Mouse (Mus musculus): ENCODE results near the gene Mettl6. TPM values are rescaled to one million over a fixed set of nuclear protein-coding genes. Genes with fewer than 3 reads are reported as not detected.
"Not testable (repeated sequence)": the region's sequence is repeated elsewhere in the genome, so short reads cannot be mapped to it uniquely, and the experiment has no call there.

The Mettl6 gene
- polyA plus RNA-seq, 1 experiment, result 23.6 TPM

DNA sequence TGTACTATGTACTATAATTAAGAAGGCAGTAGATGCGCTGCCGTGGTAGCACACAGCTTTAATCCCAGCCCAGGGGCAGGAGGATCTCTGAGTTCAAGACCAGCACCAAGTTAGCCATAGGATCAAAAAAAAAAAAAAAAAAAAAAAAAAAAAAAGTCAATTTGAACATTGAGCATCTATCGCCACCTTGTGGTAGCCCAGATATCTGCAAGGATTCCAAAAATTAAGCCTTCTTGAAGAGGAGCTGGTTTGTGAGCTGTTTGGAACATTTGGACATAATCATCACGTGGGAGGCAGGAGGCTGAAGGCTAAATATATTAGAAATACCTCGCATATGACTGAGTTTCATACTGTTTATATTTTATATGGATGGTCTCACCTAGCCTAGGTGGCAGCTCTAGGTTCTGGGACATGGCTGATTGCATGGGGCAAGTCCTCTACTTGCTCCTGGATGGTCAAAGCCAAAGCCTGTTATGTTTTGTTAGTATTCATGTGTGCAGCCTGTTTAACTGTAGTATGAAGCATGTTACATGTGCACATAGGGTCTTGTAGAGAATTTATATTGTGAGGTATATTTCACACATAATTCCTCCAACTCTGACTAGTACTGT is 22.3 kb downstream of the Mettl6 start:
- 4% methylated on average over 5 of the region's 5 CpGs for WGBS
- H3K27ac ChIP-seq (ENCODE audit: insufficient read depth, low read length), result no peak overlapping the region
- H3K27me3 ChIP-seq (ENCODE audit: control insufficient read depth, insufficient read depth, low read length), result no peaks in the 10 kb centered on the region
- TF ChIP-seq POLR2A (IDR thresholded peaks at IDR 0.05; ENCODE audit: borderline replicate concordance, insufficient read depth, low read length) (no peak), CTCF (IDR thresholded peaks at IDR 0.05; ENCODE audit: borderline replicate concordance, insufficient read depth, low read depth, low read length) (peak; percentile 25; the same call in 1 of the 2 replicates)
- H3K4me3 ChIP-seq (replicated peaks; ENCODE audit: insufficient read depth, low read depth, low read length), result no peak overlapping the region
- H3K4me1 ChIP-seq (ENCODE audit: control insufficient read depth, insufficient read depth, low read length), result no peaks in the 10 kb centered on the region
- DNase-seq, result peak; percentile 55 to 59

GRCm38 (mm10) chr14:31469711-31470110 is 25.1 kb downstream of the Mettl6 start:
- Histone ChIP-seq H3K4me3 (replicated peaks; ENCODE audit: insufficient read depth, low read depth, low read length) (no peak overlapping the region), H3K27me3 (ENCODE audit: control insufficient read depth, insufficient read depth, low read length) (no peaks in the 10 kb centered on the region), H3K27ac (ENCODE audit: insufficient read depth, low read length) (no peak overlapping the region), H3K4me1 (ENCODE audit: control insufficient read depth, insufficient read depth, low read length) (no peaks in the 10 kb centered on the region)
- DNase-seq, result no peak
- TF ChIP-seq POLR2A (IDR thresholded peaks at IDR 0.05; ENCODE audit: borderline replicate concordance, insufficient read depth, low read length) (no peak), CTCF (IDR thresholded peaks at IDR 0.05; ENCODE audit: borderline replicate concordance, insufficient read depth, low read depth, low read length) (no peak)
- WGBS, result 68% methylated on average over 4 of the region's 4 CpGs

DNA sequence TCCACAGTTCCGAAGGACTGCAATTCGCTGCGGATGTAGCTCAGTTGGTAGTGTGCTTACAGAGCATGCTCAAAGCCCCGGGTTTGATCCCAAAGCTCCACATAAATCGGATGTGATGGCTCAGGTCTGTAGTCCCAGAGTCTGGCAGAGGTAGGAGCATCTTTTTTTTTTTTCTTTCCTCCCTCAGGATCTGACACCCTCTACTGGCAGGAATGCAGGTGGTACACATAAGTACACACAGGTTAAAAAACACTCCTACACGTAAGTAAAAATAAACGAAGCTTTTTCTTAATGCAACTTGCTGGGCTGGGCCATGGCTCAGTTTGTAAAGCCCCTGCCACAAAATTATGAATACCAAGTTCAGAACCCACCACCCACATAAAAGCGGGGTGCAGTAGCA is 30.7 kb downstream of the Mettl6 start:
- TF ChIP-seq POLR2A (IDR thresholded peaks at IDR 0.05; ENCODE audit: borderline replicate concordance, insufficient read depth, low read length) (no peak), CTCF (IDR thresholded peaks at IDR 0.05; ENCODE audit: borderline replicate concordance, insufficient read depth, low read depth, low read length) (peak; percentile 43; the same call in 1 of the 2 replicates)
- DNase-seq, result no peak
- 58% methylated on average over 8 of the region's 8 CpGs for WGBS
- H3K27me3 ChIP-seq (ENCODE audit: control insufficient read depth, insufficient read depth, low read length), result no peaks in the 10 kb centered on the region
- H3K4me3 ChIP-seq (replicated peaks; ENCODE audit: insufficient read depth, low read depth, low read length), result no peak overlapping the region
- no peaks in the 10 kb centered on the region for H3K4me1 ChIP-seq (ENCODE audit: control insufficient read depth, insufficient read depth, low read length)
- H3K27ac ChIP-seq (ENCODE audit: insufficient read depth, low read length), result no peak overlapping the region

DNA sequence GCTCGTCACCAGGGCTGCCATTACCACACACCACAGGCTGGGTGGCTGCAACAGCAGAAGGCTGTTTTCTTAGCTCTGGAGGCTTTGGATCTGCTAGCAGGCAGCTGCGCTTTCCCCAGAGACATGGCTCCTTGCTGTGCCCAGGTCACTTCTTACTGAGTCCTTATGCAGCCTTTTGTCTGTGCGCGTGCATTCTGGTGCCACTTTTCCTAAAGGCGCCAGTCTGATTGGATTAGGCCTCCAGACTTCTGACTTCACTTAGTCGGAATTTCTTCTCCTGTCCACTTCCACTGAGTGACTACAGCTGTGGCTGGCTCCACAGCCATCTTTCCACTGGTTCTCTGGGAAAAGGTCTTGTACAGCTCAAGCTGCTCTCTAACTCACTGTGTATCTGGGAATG is 32.0 kb downstream of the Mettl6 start:
- H3K4me3 ChIP-seq (replicated peaks; ENCODE audit: insufficient read depth, low read depth, low read length), result no peak overlapping the region
- no peaks in the 10 kb centered on the region for H3K4me1 ChIP-seq (ENCODE audit: control insufficient read depth, insufficient read depth, low read length)
- H3K27ac ChIP-seq (ENCODE audit: insufficient read depth, low read length), result no peak overlapping the region
- no peak for TF ChIP-seq POLR2A (IDR thresholded peaks at IDR 0.05; ENCODE audit: borderline replicate concordance, insufficient read depth, low read length)
- TF ChIP-seq CTCF (IDR thresholded peaks at IDR 0.05; ENCODE audit: borderline replicate concordance, insufficient read depth, low read depth, low read length), result no peak
- 83% methylated on average over 6 of the region's 6 CpGs for WGBS
- DNase-seq, result no peak
- no peaks in the 10 kb centered on the region for H3K27me3 ChIP-seq (ENCODE audit: control insufficient read depth, insufficient read depth, low read length)

GRCm38 (mm10) chr14:31462226-31462625 is 32.6 kb downstream of the Mettl6 start:
- WGBS, result 89% methylated on average over 5 of the region's 5 CpGs
- not testable (repeated sequence) for DNase-seq; H3K27me3 ChIP-seq (ENCODE audit: control insufficient read depth, insufficient read depth, low read length)

DNA sequence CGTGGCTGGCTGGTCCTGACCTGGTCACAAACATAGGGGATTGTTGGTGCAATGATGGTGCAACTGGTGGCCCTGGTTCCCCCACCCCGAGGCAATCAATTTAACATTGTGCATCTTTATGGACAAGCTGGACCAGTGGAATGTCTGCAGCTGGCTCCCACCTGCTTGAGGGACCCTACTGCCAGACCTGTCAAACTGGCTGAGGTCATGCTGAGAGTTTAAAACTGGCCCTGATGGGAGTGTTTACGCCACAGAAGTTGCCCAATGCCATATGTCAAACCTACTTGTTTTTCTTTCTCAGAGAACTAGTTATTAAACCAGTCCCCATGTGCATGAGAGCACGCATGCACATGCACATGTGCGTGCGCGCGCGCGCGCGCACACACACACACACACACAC is 36.8 kb downstream of the Mettl6 start:
- H3K4me3 ChIP-seq (replicated peaks; ENCODE audit: insufficient read depth, low read depth, low read length), result no peak overlapping the region
- no peak overlapping the region for H3K27ac ChIP-seq (ENCODE audit: insufficient read depth, low read length)
- DNase-seq, result no peak
- TF ChIP-seq CTCF (IDR thresholded peaks at IDR 0.05; ENCODE audit: borderline replicate concordance, insufficient read depth, low read depth, low read length), result no peak
- TF ChIP-seq POLR2A (IDR thresholded peaks at IDR 0.05; ENCODE audit: borderline replicate concordance, insufficient read depth, low read length), result no peak
- no peaks in the 10 kb centered on the region; the same call in 1 of the 2 replicates for H3K4me1 ChIP-seq (ENCODE audit: control insufficient read depth, insufficient read depth, low read length)
- WGBS, result 85% methylated on average over 12 of the region's 12 CpGs
- H3K27me3 ChIP-seq (ENCODE audit: control insufficient read depth, insufficient read depth, low read length), result no peaks in the 10 kb centered on the region

More at GRCm38 (mm10) chr14:31462226-31462625, 32.6 kb downstream of the Mettl6 start:
- not testable (repeated sequence) for H3K4me1 ChIP-seq (ENCODE audit: control insufficient read depth, insufficient read depth, low read length); H3K4me3 ChIP-seq (replicated peaks; ENCODE audit: insufficient read depth, low read depth, low read length); H3K27ac ChIP-seq (ENCODE audit: insufficient read depth, low read length)

GRCm38 (mm10) chr14:31456064-31456721 is 38.6 kb downstream of the Mettl6 start:
- no peak overlapping the region for H3K4me3 ChIP-seq (replicated peaks; ENCODE audit: insufficient read depth, low read depth, low read length)
- H3K4me1 ChIP-seq (ENCODE audit: control insufficient read depth, insufficient read depth, low read length), result no peaks in the 10 kb centered on the region; the same call in 1 of the 2 replicates
- no peaks in the 10 kb centered on the region for H3K27me3 ChIP-seq (ENCODE audit: control insufficient read depth, insufficient read depth, low read length)
- H3K27ac ChIP-seq (ENCODE audit: insufficient read depth, low read length), result no peak overlapping the region
- DNase-seq, result no peak
- WGBS, result 68% methylated on average over 6 of the region's 6 CpGs
- no peak for TF ChIP-seq POLR2A (IDR thresholded peaks at IDR 0.05; ENCODE audit: borderline replicate concordance, insufficient read depth, low read length)
- no peak for TF ChIP-seq CTCF (IDR thresholded peaks at IDR 0.05; ENCODE audit: borderline replicate concordance, insufficient read depth, low read depth, low read length)

Measured in cerebellum, adult 2 months (tissue).